Mouse (Mus musculus) thymus, adult 2 months (tissue): ENCODE measurements around the gene Ascl5. TPM values are rescaled to one million over a fixed set of nuclear protein-coding genes. Genes with fewer than 3 reads are reported as not detected.

Experiments used
- DNase-seq: peaks from one replicate; pipeline ENCODE4 v3.0.0; 2021
- H3K27ac ChIP-seq: fragments of 200-500 bp; 2 replicates; pipeline ENCODE4 v1.5.1; 2012; ENCODE audit warnings: low read length, control low read depth; ENCODE audit not compliant: control insufficient read depth, insufficient read depth
- H3K27me3 ChIP-seq: fragments of 200-500 bp; 2 replicates; pipeline ENCODE4 v1.6.1; 2012; ENCODE audit warnings: mild to moderate bottlenecking, low read length, moderate library complexity, mixed read lengths; ENCODE audit not compliant: control insufficient read depth, insufficient read depth
- H3K36me3 ChIP-seq: fragments of 200-500 bp; 2 replicates; pipeline ENCODE4 v1.6.1; 2012; ENCODE audit warnings: mild to moderate bottlenecking, low read length, moderate library complexity; ENCODE audit not compliant: control insufficient read depth, insufficient read depth
- H3K4me1 ChIP-seq: fragments of 200-500 bp; replicated peaks from 2 replicates; pipeline ENCODE4 v1.6.1; 2012; ENCODE audit warnings: low read length; ENCODE audit not compliant: control insufficient read depth, insufficient read depth
- H3K4me3 ChIP-seq: fragments of 200-500 bp; 2 replicates; pipeline ENCODE4 v1.5.1; 2012; ENCODE audit warnings: mild to moderate bottlenecking, low read length, control low read depth, moderate library complexity; ENCODE audit not compliant: control insufficient read depth, insufficient read depth
- CTCF ChIP-seq: fragments of 200-500 bp; IDR thresholded peaks from 2 replicates; pipeline ENCODE4 v1.5.1; 2012; ENCODE audit warnings: mild to moderate bottlenecking, control low read depth, low read length, moderate library complexity, borderline replicate concordance; ENCODE audit not compliant: control insufficient read depth, poor library complexity, insufficient read depth; ENCODE audit errors: extremely low read depth
- POLR2A ChIP-seq: fragments of 200-500 bp; IDR thresholded peaks from 2 replicates; pipeline ENCODE4 v1.6.1; 2012; ENCODE audit warnings: mild to moderate bottlenecking, low read length, control low read depth, moderate library complexity; ENCODE audit not compliant: control insufficient read depth, poor library complexity, insufficient read depth; ENCODE audit errors: extremely low read depth
- WGBS: fragments of 180-500 bp; shearing (Covaris S2); methylation state at CpG from one replicate; pipeline ENCODE4 v1.1.7; 2018; 5-methylcytosine and 5-hydroxymethylcytosine counted together
- polyA plus RNA-seq: library from polyadenylated mRNA; depleted of rRNA; stranded (reverse); fragments of >200 nt; gene quantifications from 2 replicates; pipeline ENCODE4 v1.2.3, GENCODE M21; 2012

The Ascl5 gene
- polyA plus RNA-seq, 1 experiment, result not detected

- no peak for TF ChIP-seq CTCF
- no peak for TF ChIP-seq POLR2A
- 95% methylated on average over 7 of the region's 7 CpGs for WGBS
- H3K4me3 ChIP-seq, result no peak overlapping the region
- H3K27me3 ChIP-seq, result no peaks in the 10 kb centered on the region
- no peak for DNase-seq
- H3K36me3 ChIP-seq, result no peaks in the 10 kb centered on the region
- no peaks in the 10 kb centered on the region for H3K4me1 ChIP-seq
- H3K27ac ChIP-seq, result no peak overlapping the region
These were observed 11.2 kb downstream of the Ascl5 start for GRCm38 (mm10) chr1:136061790-136062141.

- no peak for TF ChIP-seq POLR2A
- no peak for TF ChIP-seq CTCF
- Histone ChIP-seq H3K4me1 (no peaks in the 10 kb centered on the region), H3K27ac (no peak overlapping the region), H3K4me3 (no peak overlapping the region), H3K27me3 (no peaks in the 10 kb centered on the region), H3K36me3 (no peaks in the 10 kb centered on the region)
- 76% methylated on average over 5 of the region's 5 CpGs for WGBS
- DNase-seq, result no peak
These were observed 13.4 kb downstream of the Ascl5 start for GRCm38 (mm10) chr1:136063991-136064390.

- 29% methylated on average over 1 of the region's 1 CpGs for WGBS
- Histone ChIP-seq H3K4me1 (no peaks in the 10 kb centered on the region), H3K27ac (no peak overlapping the region), H3K36me3 (no peaks in the 10 kb centered on the region), H3K4me3 (no peak overlapping the region), H3K27me3 (no peaks in the 10 kb centered on the region)
- no peak for TF ChIP-seq POLR2A
- TF ChIP-seq CTCF, result no peak
- no peak for DNase-seq
These were observed 16.0 kb downstream of the Ascl5 start for GRCm38 (mm10) chr1:136066621-136067020.

GRCm38 (mm10) chr1:136067579-136067978, 17.0 kb downstream of the Ascl5 start:
- WGBS, result 76% methylated on average over 3 of the region's 3 CpGs
- Histone ChIP-seq H3K36me3 (no peaks in the 10 kb centered on the region), H3K4me1 (no peaks in the 10 kb centered on the region), H3K27me3 (no peaks in the 10 kb centered on the region), H3K27ac (no peak overlapping the region), H3K4me3 (no peak overlapping the region)
- DNase-seq, result no peak
- TF ChIP-seq POLR2A (no peak), CTCF (no peak)

GRCm38 (mm10) chr1:136076086-136076485, 25.5 kb downstream of the Ascl5 start:
- DNase-seq, result peak; percentile 44
- H3K27me3 ChIP-seq, result no peaks in the 10 kb centered on the region; the same call in 1 of the 2 replicates
- H3K4me1 ChIP-seq, result no peaks in the 10 kb centered on the region
- WGBS, result 4% methylated on average over 3 of the region's 3 CpGs
- peak; percentile 37; the same call in 1 of the 2 replicates for TF ChIP-seq CTCF
- TF ChIP-seq POLR2A, result no peak
- H3K4me3 ChIP-seq, result no peak overlapping the region
- no peaks in the 10 kb centered on the region for H3K36me3 ChIP-seq
- no peak overlapping the region for H3K27ac ChIP-seq

DNA sequence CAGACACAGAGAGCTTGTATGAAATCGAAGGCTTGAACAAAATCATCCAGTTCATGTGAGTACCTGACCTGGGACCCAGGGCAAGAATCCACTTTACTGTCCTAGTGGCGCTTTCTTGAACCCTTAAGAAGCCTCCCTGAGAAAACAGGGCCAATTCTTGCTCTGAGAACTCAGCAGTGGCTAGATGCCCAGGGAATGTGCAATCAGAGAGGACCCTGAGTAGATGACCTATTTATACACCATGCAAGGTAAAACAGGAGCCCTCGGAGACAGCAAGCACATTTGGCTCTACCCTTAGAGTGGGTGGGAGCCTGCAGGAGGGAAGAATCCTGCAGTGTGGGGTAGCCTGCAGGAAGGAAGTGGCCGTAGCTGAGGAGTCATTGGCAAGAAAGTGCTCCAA, 27.1 kb downstream of the Ascl5 start:
- no peak for DNase-seq
- no peaks in the 10 kb centered on the region for H3K36me3 ChIP-seq
- WGBS, result 59% methylated on average over 4 of the region's 4 CpGs
- TF ChIP-seq POLR2A, result no peak
- H3K4me3 ChIP-seq, result no peak overlapping the region
- H3K27me3 ChIP-seq, result no peaks in the 10 kb centered on the region; the same call in 1 of the 2 replicates
- no peaks in the 10 kb centered on the region for H3K4me1 ChIP-seq
- no peak overlapping the region for H3K27ac ChIP-seq

DNA sequence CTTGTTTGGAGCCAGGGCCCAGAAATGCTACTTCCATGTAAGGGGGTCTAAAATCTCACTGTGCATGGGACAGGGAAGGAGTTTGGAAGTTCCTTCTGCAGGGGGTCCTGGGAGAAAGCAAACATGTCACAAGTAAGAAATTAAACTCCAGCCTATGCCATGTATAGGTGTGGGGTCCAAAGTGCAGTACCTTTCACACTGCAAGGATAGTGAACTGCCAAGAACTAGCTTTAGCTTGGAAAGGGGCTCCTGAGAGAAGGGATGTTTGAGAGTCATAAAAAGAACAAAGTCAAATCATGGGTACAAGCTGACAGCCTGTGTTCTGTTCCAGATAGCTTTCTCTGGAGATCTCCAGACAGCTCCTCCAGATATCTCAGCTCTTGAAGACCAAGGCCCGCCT, 30.6 kb downstream of the Ascl5 start:
- no peaks in the 10 kb centered on the region for H3K36me3 ChIP-seq
- 94% methylated on average over 1 of the region's 1 CpGs for WGBS
- no peak overlapping the region for H3K4me3 ChIP-seq
- TF ChIP-seq POLR2A (no peak), CTCF (no peak)
- DNase-seq, result no peak
- no peak overlapping the region for H3K27ac ChIP-seq
- no peaks in the 10 kb centered on the region; the same call in 1 of the 2 replicates for H3K27me3 ChIP-seq
- H3K4me1 ChIP-seq, result no peaks in the 10 kb centered on the region
